Mouse (Mus musculus): ENCODE measurements around the gene Mogat2. TPM values are rescaled to one million over a fixed set of nuclear protein-coding genes. Genes with fewer than 3 reads are reported as not detected.

Mogat2 gene
- polyA plus RNA-seq, 1 experiment: not detected

DNA sequence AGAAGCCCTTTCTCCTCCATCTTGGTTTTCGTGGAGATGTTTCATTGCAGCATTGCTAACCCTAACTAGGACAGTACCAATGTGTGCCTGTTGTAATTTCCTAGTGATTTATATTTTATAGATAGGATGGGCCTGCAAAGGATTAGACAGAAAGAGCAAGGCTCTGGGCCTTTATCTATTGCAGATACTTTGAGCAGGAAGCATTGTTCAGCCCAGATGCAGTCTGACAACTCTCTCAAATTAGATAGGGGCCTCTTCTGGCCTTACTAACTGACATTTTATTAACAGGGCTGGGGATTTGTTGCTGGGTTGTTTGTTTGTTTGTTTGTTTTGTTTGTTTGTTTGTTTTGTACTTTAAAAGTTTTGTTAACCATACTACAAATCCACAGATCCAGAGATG is 25.4 kb downstream of the Mogat2 start:
- H3K4me3 ChIP-seq (ENCODE audit: insufficient read depth, low read depth, low read length): no peak overlapping the region
- TF ChIP-seq CTCF (IDR thresholded peaks at IDR 0.05; ENCODE audit: insufficient read depth, low read depth, low read length): no peak
- TF ChIP-seq POLR2A (IDR thresholded peaks at IDR 0.05; ENCODE audit: insufficient read depth, low read depth, low read length): no peak
- peaks cover 34% of the 10 kb centered on the region for H3K4me1 ChIP-seq (ENCODE audit: control insufficient read depth, insufficient read depth, low read length)
- no peak overlapping the region for H3K27ac ChIP-seq (ENCODE audit: insufficient read depth, low read depth, low read length)
- WGBS: 90% methylated on average over 1 of the region's 1 CpGs

GRCm38 (mm10) chr7:99208704-99209103 is 29.7 kb downstream of the Mogat2 start:
- Histone ChIP-seq H3K27ac (ENCODE audit: insufficient read depth, low read depth, low read length) (no peak overlapping the region), H3K4me3 (ENCODE audit: insufficient read depth, low read depth, low read length) (no peak overlapping the region), H3K4me1 (ENCODE audit: control insufficient read depth, insufficient read depth, low read length) (no peaks in the 10 kb centered on the region)
- WGBS: 97% methylated on average over 4 of the region's 4 CpGs
- no peak for TF ChIP-seq POLR2A (IDR thresholded peaks at IDR 0.05; ENCODE audit: insufficient read depth, low read depth, low read length)
- no peak for TF ChIP-seq CTCF (IDR thresholded peaks at IDR 0.05; ENCODE audit: insufficient read depth, low read depth, low read length)

DNA sequence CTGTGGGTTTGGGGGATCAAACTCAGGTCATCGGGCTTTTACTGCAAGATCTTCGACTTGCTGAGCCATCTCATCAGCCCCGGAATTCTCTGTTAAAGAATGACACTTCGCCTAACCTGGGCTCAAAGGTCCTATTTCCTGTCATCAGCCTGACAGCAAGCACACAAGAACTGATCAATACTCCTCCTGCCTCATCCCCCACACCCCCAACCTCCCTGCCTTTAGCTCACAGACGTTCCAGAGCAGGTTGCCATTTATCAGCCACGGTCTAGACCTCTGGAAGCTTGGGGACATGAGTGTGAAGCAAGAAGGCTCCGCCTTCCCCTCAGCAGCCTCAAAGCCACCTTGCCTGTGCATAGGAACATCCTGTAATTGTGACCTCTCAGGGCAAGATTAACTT is 32.1 kb downstream of the Mogat2 start:
- Histone ChIP-seq H3K4me1 (ENCODE audit: control insufficient read depth, insufficient read depth, low read length) (no peaks in the 10 kb centered on the region), H3K4me3 (ENCODE audit: insufficient read depth, low read depth, low read length) (no peak overlapping the region), H3K27ac (ENCODE audit: insufficient read depth, low read depth, low read length) (no peak overlapping the region)
- WGBS: 89% methylated on average over 7 of the region's 7 CpGs
- no peak for TF ChIP-seq CTCF (IDR thresholded peaks at IDR 0.05; ENCODE audit: insufficient read depth, low read depth, low read length)
- TF ChIP-seq POLR2A (IDR thresholded peaks at IDR 0.05; ENCODE audit: insufficient read depth, low read depth, low read length): no peak

- Histone ChIP-seq H3K4me3 (ENCODE audit: insufficient read depth, low read depth, low read length) (no peak overlapping the region), H3K27ac (ENCODE audit: insufficient read depth, low read depth, low read length) (no peak overlapping the region), H3K4me1 (ENCODE audit: control insufficient read depth, insufficient read depth, low read length) (no peaks in the 10 kb centered on the region)
- no peak for TF ChIP-seq CTCF (IDR thresholded peaks at IDR 0.05; ENCODE audit: insufficient read depth, low read depth, low read length)
- no peak for TF ChIP-seq POLR2A (IDR thresholded peaks at IDR 0.05; ENCODE audit: insufficient read depth, low read depth, low read length)
- WGBS: 90% methylated on average over 7 of the region's 7 CpGs
Observed at GRCm38 (mm10) chr7:99202163-99202562, 36.3 kb downstream of the Mogat2 start.

DNA sequence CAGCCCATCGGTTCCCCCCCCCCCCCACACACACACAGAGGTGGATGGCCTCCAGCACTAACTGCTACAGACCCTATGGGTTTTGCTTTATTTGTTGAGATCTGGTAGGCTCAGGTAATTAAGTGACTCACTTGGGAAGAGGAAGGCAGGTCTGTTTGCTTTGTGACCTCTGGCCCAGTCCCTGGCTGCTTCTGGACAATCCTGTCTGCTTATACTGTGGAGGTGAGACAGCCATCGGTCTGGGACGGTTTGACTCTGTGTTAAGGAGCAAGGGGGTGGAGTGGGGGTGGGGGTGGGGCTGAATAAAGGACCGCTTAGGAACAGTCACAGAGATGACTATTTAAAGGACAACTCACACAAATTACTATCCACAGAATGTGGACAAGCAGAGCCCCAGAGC is 38.1 kb downstream of the Mogat2 start:
- Histone ChIP-seq H3K4me3 (ENCODE audit: insufficient read depth, low read depth, low read length) (no peak overlapping the region), H3K4me1 (ENCODE audit: control insufficient read depth, insufficient read depth, low read length) (no peaks in the 10 kb centered on the region), H3K27ac (ENCODE audit: insufficient read depth, low read depth, low read length) (no peak overlapping the region)
- TF ChIP-seq CTCF (IDR thresholded peaks at IDR 0.05; ENCODE audit: insufficient read depth, low read depth, low read length) (no peak), POLR2A (IDR thresholded peaks at IDR 0.05; ENCODE audit: insufficient read depth, low read depth, low read length) (no peak)
- WGBS: 62% methylated on average over 4 of the region's 4 CpGs

GRCm38 (mm10) chr7:99199451-99200175 is 38.8 kb downstream of the Mogat2 start:
- Histone ChIP-seq H3K27ac (ENCODE audit: insufficient read depth, low read depth, low read length) (no peak overlapping the region), H3K4me3 (ENCODE audit: insufficient read depth, low read depth, low read length) (no peak overlapping the region), H3K4me1 (ENCODE audit: control insufficient read depth, insufficient read depth, low read length) (no peaks in the 10 kb centered on the region)
- 90% methylated on average over 9 of the region's 9 CpGs for WGBS
- TF ChIP-seq CTCF (IDR thresholded peaks at IDR 0.05; ENCODE audit: insufficient read depth, low read depth, low read length) (no peak), POLR2A (IDR thresholded peaks at IDR 0.05; ENCODE audit: insufficient read depth, low read depth, low read length) (no peak)

- WGBS: 89% methylated on average over 2 of the region's 2 CpGs
- Histone ChIP-seq H3K27ac (ENCODE audit: insufficient read depth, low read depth, low read length) (no peak overlapping the region), H3K4me3 (ENCODE audit: insufficient read depth, low read depth, low read length) (no peak overlapping the region)
Observed at GRCm38 (mm10) chr7:99198811-99199210, 39.6 kb downstream of the Mogat2 start.

DNA sequence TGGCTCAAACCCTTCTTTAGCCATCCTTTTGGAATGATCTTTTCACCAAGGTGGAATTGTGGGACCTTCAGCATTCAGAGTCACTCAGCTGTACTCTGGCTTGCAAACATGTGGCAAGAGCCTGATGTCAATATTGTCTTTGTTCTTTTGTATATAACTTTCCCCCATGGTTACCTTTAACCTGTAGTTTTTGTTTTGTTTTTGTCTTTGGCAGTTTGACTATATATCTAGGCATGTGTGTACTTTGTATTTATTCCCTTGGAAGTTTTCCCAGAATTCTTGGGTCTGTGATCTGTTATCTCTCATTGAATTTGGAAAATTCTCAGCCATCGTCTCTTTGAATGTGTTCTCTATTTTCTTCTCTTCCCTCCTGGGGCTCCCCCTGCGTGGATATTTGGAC is 43.9 kb downstream of the Mogat2 start:
- TF ChIP-seq CTCF (IDR thresholded peaks at IDR 0.05; ENCODE audit: insufficient read depth, low read depth, low read length): no peak
- no peak for TF ChIP-seq POLR2A (IDR thresholded peaks at IDR 0.05; ENCODE audit: insufficient read depth, low read depth, low read length)
- no peaks in the 10 kb centered on the region for H3K4me1 ChIP-seq (ENCODE audit: control insufficient read depth, insufficient read depth, low read length)
- no peak overlapping the region for H3K4me3 ChIP-seq (ENCODE audit: insufficient read depth, low read depth, low read length)
- WGBS: 40% methylated on average over 2 of the region's 2 CpGs
- H3K27ac ChIP-seq (ENCODE audit: insufficient read depth, low read depth, low read length): no peak overlapping the region

More at GRCm38 (mm10) chr7:99198811-99199210, 39.6 kb downstream of the Mogat2 start:
- H3K4me1 ChIP-seq (ENCODE audit: control insufficient read depth, insufficient read depth, low read length): no peaks in the 10 kb centered on the region
- TF ChIP-seq CTCF (IDR thresholded peaks at IDR 0.05; ENCODE audit: insufficient read depth, low read depth, low read length) (no peak), POLR2A (IDR thresholded peaks at IDR 0.05; ENCODE audit: insufficient read depth, low read depth, low read length) (no peak)

- WGBS: 86% methylated on average over 4 of the region's 4 CpGs
- no peaks in the 10 kb centered on the region for H3K4me1 ChIP-seq (ENCODE audit: control insufficient read depth, insufficient read depth, low read length)
- TF ChIP-seq POLR2A (IDR thresholded peaks at IDR 0.05; ENCODE audit: insufficient read depth, low read depth, low read length) (no peak), CTCF (IDR thresholded peaks at IDR 0.05; ENCODE audit: insufficient read depth, low read depth, low read length) (no peak)
- no peak overlapping the region for H3K4me3 ChIP-seq (ENCODE audit: insufficient read depth, low read depth, low read length)
- no peak overlapping the region for H3K27ac ChIP-seq (ENCODE audit: insufficient read depth, low read depth, low read length)
Observed at GRCm38 (mm10) chr7:99193926-99194325, 44.5 kb downstream of the Mogat2 start.
